Mouse (Mus musculus) CH12.LX (cell line): ENCODE measurements at regions not wholly inside any gene's neighbourhood (a gene's known extent, or its start where the extent isn't known, plus 50 kb on each side); places are given as distances from the start of the nearest gene placed in this dataset.

Source experiments
- DNase-seq: peaks from one replicate; pipeline ENCODE4 v3.0.0-alpha.2; 2013; ENCODE audit errors: extremely low read depth
- H3K27ac ChIP-seq: 2 replicates; pipeline ENCODE4 v1.5.1; 2012; ENCODE audit warnings: low read depth, mild to moderate bottlenecking, control low read depth, moderate library complexity; ENCODE audit not compliant: insufficient read depth
- H3K27me3 ChIP-seq: replicated peaks from 2 replicates; pipeline ENCODE3; 2012; ENCODE audit warnings: inconsistent platforms
- H3K36me3 ChIP-seq, 2 experiments: replicated peaks in 1 of 2; 2 replicates each; pipeline versions ENCODE3 to v1.6.1; 2012; ENCODE audit warnings: inconsistent platforms in 1 of 2, low read length in 1 of 2, mild to moderate bottlenecking in 1 of 2, mixed read lengths in 1 of 2, moderate library complexity in 1 of 2; ENCODE audit not compliant: control insufficient read depth in 1 of 2, insufficient read depth in 1 of 2
- H3K4me1 ChIP-seq, 2 experiments: 2 replicates each; pipeline ENCODE4 v1.6.1; 2012; ENCODE audit warnings: inconsistent platforms in 1 of 2, moderate library complexity in 1 of 2; ENCODE audit not compliant: insufficient read depth in 2 of 2, control insufficient read depth in 1 of 2
- H3K4me2 ChIP-seq: 2 replicates; pipeline ENCODE4 v1.6.1; 2012; ENCODE audit warnings: low read depth, mild to moderate bottlenecking, control low read depth; ENCODE audit not compliant: poor library complexity, insufficient read depth, severe bottlenecking
- H3K4me3 ChIP-seq, 3 experiments: fragments of 150-350 bp in 1 of 3; sonication (generic) in 1 of 3; replicated peaks in 1 of 3; 2 replicates each; pipeline versions ENCODE3 to v1.5.1; 2011 to 2012; ENCODE audit warnings: low read depth in 2 of 3, low read length in 2 of 3, mild to moderate bottlenecking in 2 of 3, moderate library complexity in 2 of 3, control low read depth in 1 of 3, improper control_type of control experiment in 1 of 3, inconsistent platforms in 1 of 3, mixed read lengths in 1 of 3; ENCODE audit not compliant: poor library complexity in 1 of 3
- H3K79me2 ChIP-seq: replicated peaks from 2 replicates; pipeline ENCODE4 v1.6.1; 2012; ENCODE audit warnings: mild to moderate bottlenecking, moderate library complexity; ENCODE audit not compliant: control insufficient read depth, poor library complexity, insufficient read depth, severe bottlenecking; ENCODE audit errors: extremely low read depth
- H3K9ac ChIP-seq: 2 replicates; pipeline ENCODE4 v1.6.1; 2012; ENCODE audit warnings: low read depth, mild to moderate bottlenecking, control low read depth, moderate library complexity; ENCODE audit not compliant: insufficient read depth
- H3K9me3 ChIP-seq: replicated peaks from 2 replicates; pipeline ENCODE3; 2012; ENCODE audit warnings: low read length, inconsistent platforms, mixed read lengths
- BHLHE40 ChIP-seq: IDR thresholded peaks from 2 replicates; pipeline ENCODE4 v1.6.1; 2011; ENCODE audit warnings: mild to moderate bottlenecking, low read depth, low read length, improper control_type of control experiment
- EP300 ChIP-seq: IDR thresholded peaks from 2 replicates; pipeline ENCODE4 v1.6.1; 2011; ENCODE audit warnings: low read length, improper control_type of control experiment
- HCFC1 ChIP-seq: IDR thresholded peaks from 2 replicates; pipeline ENCODE4 v1.6.1; 2012; ENCODE audit warnings: low read depth, mild to moderate bottlenecking, inconsistent platforms, low read length, improper control_type of control experiment
- IRF4 ChIP-seq: IDR thresholded peaks from 2 replicates; pipeline ENCODE4 v1.6.1; 2014; ENCODE audit warnings: low read depth, mild to moderate bottlenecking, inconsistent platforms, low read length, improper control_type of control experiment
- KAT2A ChIP-seq: IDR thresholded peaks from 2 replicates; pipeline ENCODE4 v1.6.1; 2012; ENCODE audit warnings: low read length, improper control_type of control experiment, inconsistent platforms; ENCODE audit not compliant: insufficient replicate concordance
- MAFK ChIP-seq: IDR thresholded peaks from 2 replicates; pipeline ENCODE4 v1.6.1; 2011; ENCODE audit warnings: low read length, improper control_type of control experiment; ENCODE audit not compliant: insufficient replicate concordance
- MAX ChIP-seq: IDR thresholded peaks from 2 replicates; pipeline ENCODE4 v1.6.1; 2011; ENCODE audit warnings: low read length, improper control_type of control experiment
- MAZ ChIP-seq: IDR thresholded peaks from 2 replicates; pipeline ENCODE4 v1.6.1; 2012; ENCODE audit warnings: low read depth, mild to moderate bottlenecking, inconsistent platforms, low read length, improper control_type of control experiment, moderate library complexity
- MEF2A ChIP-seq: IDR thresholded peaks from 2 replicates; pipeline ENCODE4 v1.6.1; 2014; ENCODE audit warnings: low read depth, mild to moderate bottlenecking, inconsistent platforms, low read length, improper control_type of control experiment, borderline replicate concordance
- MYC ChIP-seq: IDR thresholded peaks from 2 replicates; pipeline ENCODE4 v1.6.1; 2011; ENCODE audit warnings: low read depth, mild to moderate bottlenecking, improper control_type of control experiment, low read length
- NRF1 ChIP-seq: IDR thresholded peaks from 2 replicates; pipeline ENCODE4 v1.6.1; 2014; ENCODE audit warnings: low read depth, mild to moderate bottlenecking, inconsistent platforms, low read length, improper control_type of control experiment, moderate library complexity
- PAX5 ChIP-seq: IDR thresholded peaks from 2 replicates; pipeline ENCODE4 v1.6.1; 2012; ENCODE audit warnings: low read length, inconsistent platforms, mixed read lengths
- POLR2A ChIP-seq: IDR thresholded peaks from 2 replicates; pipeline ENCODE4 v1.6.1; 2011; ENCODE audit warnings: low read depth, mild to moderate bottlenecking, improper control_type of control experiment, low read length
- POLR2AphosphoS2 ChIP-seq: IDR thresholded peaks from 2 replicates; pipeline ENCODE4 v1.6.1; 2011; ENCODE audit warnings: low read depth, low read length, improper control_type of control experiment
- SIN3A ChIP-seq: IDR thresholded peaks from 2 replicates; pipeline ENCODE4 v1.6.1; 2012; ENCODE audit warnings: low read length, improper control_type of control experiment, inconsistent platforms
- SMC3 ChIP-seq: IDR thresholded peaks from 2 replicates; pipeline ENCODE4 v1.6.1; 2011; ENCODE audit warnings: low read depth, low read length, improper control_type of control experiment
- TBP ChIP-seq: conservative IDR thresholded peaks from 2 replicates; pipeline ENCODE4 v1.6.1; 2011; ENCODE audit warnings: low read depth, low read length, improper control_type of control experiment
- USF1 ChIP-seq: IDR thresholded peaks from 2 replicates; pipeline ENCODE4 v1.6.1; 2014; ENCODE audit warnings: low read depth, mild to moderate bottlenecking, inconsistent platforms, low read length, improper control_type of control experiment
- USF2 ChIP-seq: conservative IDR thresholded peaks from 2 replicates; pipeline ENCODE4 v1.6.1; 2011; ENCODE audit warnings: low read depth, low read length, improper control_type of control experiment
- ZC3H11A ChIP-seq: IDR thresholded peaks from 2 replicates; pipeline ENCODE4 v1.6.1; 2012; ENCODE audit warnings: low read depth, mild to moderate bottlenecking, inconsistent platforms, low read length, improper control_type of control experiment
- ZKSCAN1 ChIP-seq: IDR thresholded peaks from 2 replicates; pipeline ENCODE4 v1.6.1; 2012; ENCODE audit warnings: low read depth, inconsistent platforms, low read length, improper control_type of control experiment, borderline replicate concordance
- ZMIZ1 ChIP-seq: IDR thresholded peaks from 2 replicates; pipeline ENCODE4 v1.6.1; 2012; ENCODE audit warnings: low read depth, mild to moderate bottlenecking, inconsistent platforms, low read length, improper control_type of control experiment
- dilution Hi-C: fragments of 300-500 bp; cut with MboI; formaldehyde crosslinking; loops from 2 replicates; pipeline ENCODE4 v1.14.3; 2020; ENCODE audit warnings: low sequenced_read_pairs; ENCODE audit not compliant: extremely low pct_unique_long_range_greater_than_20kb, extremely low pct_ligation_motif_present
- in situ Hi-C: fragments of 300-500 bp; cut with MboI; formaldehyde crosslinking; loops from 3 replicates; pipeline ENCODE4 v1.14.3; 2019; ENCODE audit warnings: low sequenced_read_pairs, low pct_ligation_motif_present, low pct_unique_long_range_greater_than_20kb, mixed read lengths

GRCm38 (mm10) chr8:88443397-88443796, 77.8 kb upstream of the Nkd1 start:
- peaks cover 66% of the 10 kb centered on the region for H3K27me3 ChIP-seq
- H3K9ac ChIP-seq, result no peak overlapping the region
- H3K36me3 ChIP-seq, result no peaks in the 10 kb centered on the region
- dilution Hi-C loops, result no loop called here
- no peaks in the 10 kb centered on the region for H3K9me3 ChIP-seq
- no peak overlapping the region for H3K4me2 ChIP-seq
- H3K79me2 ChIP-seq, result no peaks in the 10 kb centered on the region
- H3K4me1 ChIP-seq, result no peaks in the 10 kb centered on the region
- no peak overlapping the region for H3K27ac ChIP-seq
- no peak for DNase-seq
- in situ Hi-C loops, result no loop called here
- H3K4me3 ChIP-seq, result no peak overlapping the region
- TF ChIP-seq SIN3A (no peak), ZC3H11A (no peak), ZMIZ1 (no peak)
- TF ChIP-seq, all 38 proteins: peak for 0

- H3K4me3 ChIP-seq, result no peak overlapping the region
Measured at GRCm38 (mm10) chr8:88447406-88447805, 73.7 kb upstream of the Nkd1 start.

GRCm38 (mm10) chr8:88447844-88448535, 73.2 kb upstream of the Nkd1 start:
- TF ChIP-seq HCFC1 (no peak), BHLHE40 (no peak), MEF2A (no peak), NRF1 (no peak), MYC (no peak), TBP (no peak), IRF4 (no peak), ZKSCAN1 (no peak), MAFK (no peak), USF1 (no peak), KAT2A (no peak), MAX (no peak), ZC3H11A (no peak), POLR2AphosphoS2 (no peak), MAZ (no peak)
- Histone ChIP-seq H3K4me1 (peaks cover 5 to 34% of the 10 kb centered on the region in 2 experiments), H3K4me2 (no peak overlapping the region), H3K9me3 (no peaks in the 10 kb centered on the region), H3K9ac (no peak overlapping the region), H3K36me3 (no peaks in the 10 kb centered on the region), H3K4me3 (no peak overlapping the region), H3K27ac (no peak overlapping the region), H3K79me2 (no peaks in the 10 kb centered on the region), H3K27me3 (peaks cover 59% of the 10 kb centered on the region)
- DNase-seq, result no peak
- dilution Hi-C loops, result no loop called here
- in situ Hi-C loops, result no loop called here

More at GRCm38 (mm10) chr8:88447406-88447805, 73.7 kb upstream of the Nkd1 start:
- Histone ChIP-seq H3K9ac (no peak overlapping the region), H3K27ac (no peak overlapping the region)
- in situ Hi-C loops (no loop called here), dilution Hi-C loops (no loop called here)
- TF ChIP-seq KAT2A, result no peak
- TF ChIP-seq MAFK, result no peak
- TF ChIP-seq MAX, result no peak
- TF ChIP-seq EP300, result no peak
- TF ChIP-seq BHLHE40, result no peak
- no peak for TF ChIP-seq IRF4
- TF ChIP-seq ZC3H11A, result no peak
- TF ChIP-seq USF2, result no peak
- no peak for TF ChIP-seq POLR2A
- TF ChIP-seq SMC3, result no peak
- no peak for TF ChIP-seq POLR2AphosphoS2
- no peak for TF ChIP-seq PAX5
- TF ChIP-seq, all 38 proteins: peak for 0
- H3K9me3 ChIP-seq, result no peaks in the 10 kb centered on the region
- no peak overlapping the region for H3K4me2 ChIP-seq
- no peaks in the 10 kb centered on the region for H3K79me2 ChIP-seq
- peaks cover 5 to 29% of the 10 kb centered on the region in 2 experiments for H3K4me1 ChIP-seq
- no peak for DNase-seq
- peaks cover 61% of the 10 kb centered on the region for H3K27me3 ChIP-seq
- no peaks in the 10 kb centered on the region for H3K36me3 ChIP-seq
